Mouse (Mus musculus) regulatory T cell (primary cell): ENCODE measurements around the gene Slco3a1.

ENCODE experiments used
- in situ Hi-C: fragments of 300-600 bp; cut with MboI, MseI; formaldehyde crosslinking; loops from one replicate; pipeline ENCODE4 v1.15.1; 2025; ENCODE audit warnings: high pct_unique_total_duplicates

The Slco3a1 gene

DNA sequence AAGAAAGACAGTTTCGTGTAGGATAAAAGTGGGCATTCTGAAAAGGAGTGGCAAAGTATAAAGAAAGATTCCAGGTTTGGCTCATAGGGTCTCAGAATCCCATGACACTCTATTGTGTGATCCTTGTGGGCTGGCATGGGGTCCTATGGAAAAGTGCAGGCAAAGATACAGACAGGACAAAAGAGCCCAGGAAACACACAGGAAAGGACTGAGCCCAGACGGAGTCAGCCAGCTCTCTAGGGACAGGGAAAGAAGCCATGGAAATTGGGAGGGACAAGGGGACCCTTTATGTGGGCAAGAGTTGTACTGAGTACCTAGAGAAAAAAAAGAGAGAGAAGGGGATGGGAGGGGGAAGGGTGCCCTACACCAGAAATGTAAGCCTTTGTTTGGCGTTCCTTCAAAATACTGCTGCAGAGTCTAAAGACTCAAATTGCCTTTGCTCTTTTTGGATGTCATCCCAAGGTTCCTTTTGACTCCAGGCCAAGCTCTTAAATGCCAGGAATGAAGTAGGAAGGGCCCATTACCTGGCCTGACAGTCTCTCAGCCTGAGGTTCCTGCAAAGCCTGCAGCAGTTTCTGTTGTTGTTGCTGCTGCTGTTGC, 238.6 kb downstream of the Slco3a1 start:
- in situ Hi-C loops: no loop called here

DNA sequence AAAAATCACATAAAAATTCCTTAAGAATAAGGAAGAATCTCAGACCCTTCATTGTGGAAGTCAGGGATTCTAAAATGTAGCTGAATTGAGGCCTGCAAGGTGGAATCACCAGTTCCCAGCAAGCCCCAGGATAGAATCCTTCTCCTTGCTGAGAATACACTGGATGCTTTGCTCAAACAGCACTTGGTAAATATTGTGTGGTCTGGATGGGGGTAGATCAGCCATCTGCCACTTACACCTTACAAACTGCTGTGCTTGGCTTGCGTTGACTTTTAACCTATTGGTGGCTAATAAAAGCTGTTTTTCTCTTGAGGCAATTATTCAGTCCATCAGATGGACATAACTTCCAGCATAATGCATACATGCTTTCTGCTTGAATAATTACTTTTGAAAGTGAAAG, 240.3 kb downstream of the Slco3a1 start:
- in situ Hi-C loops: no loop called here

DNA sequence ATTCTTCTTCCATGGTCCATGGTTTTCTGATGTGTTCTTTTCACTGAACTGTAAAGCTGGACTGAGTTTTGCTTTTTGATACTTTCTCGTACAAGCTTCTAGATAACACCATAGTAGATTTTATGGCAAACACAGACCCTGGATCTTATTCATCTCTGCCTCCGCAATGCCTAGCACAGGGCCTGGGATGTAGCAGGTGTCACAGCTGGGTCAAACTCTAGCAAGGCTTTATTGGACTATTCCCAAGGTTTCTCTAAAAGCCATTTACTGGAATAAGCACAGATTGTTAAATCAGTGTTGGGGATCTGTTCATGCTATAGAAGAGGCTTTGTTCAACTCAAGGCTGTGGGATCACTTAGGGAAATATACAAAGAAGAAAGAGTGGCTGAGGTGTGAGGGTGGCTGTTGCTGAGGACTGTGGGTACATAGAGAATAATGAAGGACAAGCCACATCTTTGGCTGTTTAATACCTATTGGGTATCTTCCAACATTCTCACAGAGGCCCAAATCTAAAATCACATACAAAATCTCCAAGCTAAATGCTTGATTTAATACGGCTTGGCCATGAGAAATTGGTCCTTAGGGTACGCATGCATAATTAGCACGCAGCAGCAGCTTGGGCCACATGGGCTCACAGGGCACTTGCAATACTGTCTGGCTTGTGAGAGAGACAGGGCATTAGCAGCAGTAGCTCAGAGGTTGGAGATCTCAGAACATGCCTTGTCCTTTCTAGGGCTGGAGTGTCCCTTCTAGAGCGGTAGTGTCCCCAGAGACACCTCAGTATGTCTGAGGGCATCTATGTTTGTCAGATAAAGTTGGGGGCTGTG, 241.1 kb downstream of the Slco3a1 start:
- in situ Hi-C loops: no loop called here

DNA sequence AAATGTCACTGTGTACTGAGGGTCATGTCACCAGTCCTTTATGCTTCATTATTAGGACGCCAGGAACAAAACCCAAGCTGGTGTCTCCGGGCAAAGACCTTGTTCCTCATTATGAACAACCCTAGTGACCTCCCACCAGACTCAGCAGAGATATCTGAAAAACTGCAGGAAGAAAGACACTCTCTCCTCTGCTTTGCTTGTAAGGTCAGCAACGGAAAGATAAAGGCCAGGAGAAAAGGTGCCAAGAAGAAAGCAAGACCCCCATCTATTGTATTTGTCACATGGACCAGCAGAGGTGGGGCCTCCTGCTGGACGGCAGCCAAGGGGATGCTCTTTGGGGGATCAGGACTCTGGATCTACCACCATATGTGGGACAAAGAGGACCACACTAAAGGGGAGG, 243.0 kb downstream of the Slco3a1 start:
- in situ Hi-C loops: no loop called here

DNA sequence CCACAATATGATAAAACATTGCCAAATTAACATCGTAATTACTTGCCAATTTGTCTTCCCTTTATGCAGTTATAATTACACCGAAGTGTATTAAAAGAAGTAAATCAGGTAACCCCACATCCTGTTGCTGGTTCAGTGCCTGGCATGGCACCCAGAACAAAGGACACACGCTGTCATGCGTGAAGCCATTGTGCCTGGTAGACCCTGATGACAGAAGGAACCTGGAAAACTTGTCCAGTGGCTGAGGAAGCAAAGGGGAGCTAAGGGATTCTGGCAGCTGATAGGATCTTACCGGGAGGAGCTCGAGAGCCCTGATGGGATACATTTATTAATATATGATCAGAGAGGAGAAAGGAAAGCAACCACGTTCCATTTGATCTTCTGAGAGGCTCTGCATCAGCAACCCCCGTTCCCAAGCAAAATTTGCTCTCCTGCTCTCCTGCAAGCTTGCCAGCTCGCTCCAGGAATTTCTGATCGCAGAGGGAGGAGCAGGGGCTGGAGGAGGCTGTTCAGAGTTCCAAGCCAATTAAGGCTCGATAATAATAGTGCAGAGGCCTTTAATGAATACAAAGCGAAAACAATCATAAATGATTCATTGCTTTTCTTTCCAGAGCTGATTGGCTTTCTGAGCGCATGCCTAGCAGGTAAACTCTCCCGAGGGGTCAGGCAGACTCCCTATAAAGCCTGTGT, 250.8 kb downstream of the Slco3a1 start:
- in situ Hi-C loops: no loop called here

DNA sequence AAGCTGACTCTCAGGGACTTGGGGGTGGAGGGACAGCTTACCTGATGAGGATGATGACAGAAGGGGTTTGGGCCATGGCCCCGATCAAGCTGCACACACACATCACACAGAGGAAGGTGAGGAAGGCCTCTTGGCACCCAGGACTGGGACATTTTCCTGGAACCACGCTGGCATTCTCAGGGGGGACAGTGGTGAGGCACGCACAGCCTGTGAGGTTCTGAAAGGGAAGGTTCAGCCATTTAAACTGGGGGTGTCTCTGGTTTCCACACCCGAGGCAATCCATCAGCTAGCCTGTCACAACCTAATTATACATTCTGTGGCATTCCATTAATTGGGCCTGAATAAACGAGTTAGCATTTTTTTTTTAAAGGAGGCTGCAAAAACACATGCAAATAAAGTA, 251.5 kb downstream of the Slco3a1 start:
- in situ Hi-C loops: no loop called here

DNA sequence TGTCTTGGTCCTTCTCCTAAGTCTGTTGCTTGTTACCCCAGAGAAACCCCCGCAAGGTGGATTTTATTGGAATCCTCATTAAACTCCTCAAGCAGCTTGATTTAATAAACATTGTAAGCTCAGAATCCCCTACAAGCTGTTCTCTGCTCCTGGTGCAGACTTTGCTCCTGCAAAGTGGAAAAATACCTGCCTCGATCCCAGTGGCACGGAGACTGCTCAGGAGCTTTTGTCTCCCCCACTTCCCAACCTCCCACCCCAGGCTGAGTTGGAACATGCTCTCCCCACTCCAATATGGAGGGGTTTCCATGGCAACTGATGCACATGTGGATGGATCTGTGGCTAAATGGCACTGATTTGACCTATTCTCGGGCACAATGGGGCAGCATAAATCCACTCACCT, 268.0 kb downstream of the Slco3a1 start:
- in situ Hi-C loops: no loop called here

DNA sequence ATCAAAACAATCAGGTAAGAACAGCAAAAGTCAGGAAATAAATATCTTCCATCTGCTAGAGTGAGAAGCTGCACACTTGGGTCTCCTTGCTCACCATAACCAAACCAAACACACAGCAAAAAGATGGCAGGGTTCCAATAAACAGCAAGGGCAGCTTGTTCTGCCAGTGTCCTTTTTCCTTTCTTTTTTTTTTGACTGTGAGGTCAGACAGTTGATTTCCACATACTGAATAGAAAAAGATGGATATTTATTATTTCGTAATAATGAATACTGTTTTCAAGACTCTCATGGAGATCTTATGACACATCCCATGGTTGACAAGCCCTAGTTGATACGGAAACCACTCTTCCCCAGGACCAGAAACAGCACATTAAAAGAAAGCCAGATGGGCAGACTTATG, 274.2 kb downstream of the Slco3a1 start:
- in situ Hi-C loops: no loop called here

DNA sequence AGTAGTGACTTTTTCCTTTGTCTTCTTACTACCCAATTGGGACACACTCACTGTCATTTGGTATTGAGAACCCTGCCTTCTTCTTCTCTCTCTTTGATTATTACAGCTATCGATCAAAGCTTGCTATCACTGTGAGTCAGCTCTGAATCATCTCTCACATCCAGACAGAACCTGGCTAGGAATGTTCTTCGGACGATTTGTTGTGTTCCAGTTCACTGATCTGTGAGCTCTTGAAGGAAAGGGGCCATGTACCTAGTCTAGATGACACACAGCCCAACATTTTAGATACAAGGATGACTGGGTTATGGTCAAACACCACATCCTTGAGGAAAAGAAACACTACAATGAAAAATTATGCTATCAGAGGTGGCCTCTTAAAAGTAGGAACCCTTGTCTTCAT, 275.2 kb downstream of the Slco3a1 start:
- in situ Hi-C loops: no loop called here

DNA sequence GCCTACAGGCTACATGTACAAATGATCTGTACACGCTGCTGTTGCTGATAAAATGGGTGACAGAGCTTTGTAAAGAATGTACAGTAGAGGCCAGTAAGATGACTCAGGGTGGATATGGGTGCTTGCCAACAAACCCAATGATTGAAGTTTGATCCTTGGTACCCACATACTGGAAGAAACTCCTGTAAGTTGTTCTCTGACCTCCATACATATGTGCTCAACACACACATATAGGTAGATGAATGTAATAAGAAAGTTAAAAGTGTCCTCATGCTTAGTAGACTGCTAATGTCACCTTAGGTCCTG, 284.5 kb downstream of the Slco3a1 start:
- in situ Hi-C loops: no loop called here

DNA sequence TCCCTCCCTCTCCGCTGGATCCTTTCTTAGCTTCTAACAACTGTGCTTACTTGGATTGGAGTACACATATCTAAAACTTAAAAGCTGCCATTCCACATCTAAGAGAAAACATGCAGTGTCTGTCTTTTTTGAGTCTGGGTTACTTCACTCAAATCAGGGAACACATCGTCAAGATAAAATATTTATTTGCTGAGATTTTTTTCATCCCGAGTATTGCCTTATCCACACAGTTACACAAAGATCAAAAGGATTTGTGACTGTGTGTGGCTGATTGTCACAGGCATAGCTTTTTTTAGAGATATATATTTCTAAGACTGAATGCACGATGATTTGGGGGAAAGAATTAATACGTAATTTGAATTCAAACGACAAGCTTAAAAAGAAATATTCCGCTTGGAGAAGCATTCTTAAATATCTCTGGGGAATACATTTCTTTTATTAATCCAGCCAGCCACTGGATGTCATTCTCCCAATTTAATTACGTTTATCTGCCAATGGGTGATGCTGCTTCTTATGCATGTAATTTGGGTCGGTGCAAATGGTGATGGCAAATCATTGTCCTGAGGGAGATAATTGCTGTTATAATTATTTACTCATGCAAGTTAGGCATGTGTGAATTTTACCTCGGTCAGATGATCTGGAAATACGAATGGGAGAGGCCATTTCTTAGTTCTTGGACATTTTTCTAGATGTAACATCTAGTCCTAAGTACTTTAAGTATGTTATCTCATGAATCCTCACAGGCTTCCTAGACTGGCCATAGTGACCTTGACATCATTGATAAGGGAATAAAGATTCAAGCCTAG, 285.1 kb downstream of the Slco3a1 start:
- in situ Hi-C loops: no loop called here

DNA sequence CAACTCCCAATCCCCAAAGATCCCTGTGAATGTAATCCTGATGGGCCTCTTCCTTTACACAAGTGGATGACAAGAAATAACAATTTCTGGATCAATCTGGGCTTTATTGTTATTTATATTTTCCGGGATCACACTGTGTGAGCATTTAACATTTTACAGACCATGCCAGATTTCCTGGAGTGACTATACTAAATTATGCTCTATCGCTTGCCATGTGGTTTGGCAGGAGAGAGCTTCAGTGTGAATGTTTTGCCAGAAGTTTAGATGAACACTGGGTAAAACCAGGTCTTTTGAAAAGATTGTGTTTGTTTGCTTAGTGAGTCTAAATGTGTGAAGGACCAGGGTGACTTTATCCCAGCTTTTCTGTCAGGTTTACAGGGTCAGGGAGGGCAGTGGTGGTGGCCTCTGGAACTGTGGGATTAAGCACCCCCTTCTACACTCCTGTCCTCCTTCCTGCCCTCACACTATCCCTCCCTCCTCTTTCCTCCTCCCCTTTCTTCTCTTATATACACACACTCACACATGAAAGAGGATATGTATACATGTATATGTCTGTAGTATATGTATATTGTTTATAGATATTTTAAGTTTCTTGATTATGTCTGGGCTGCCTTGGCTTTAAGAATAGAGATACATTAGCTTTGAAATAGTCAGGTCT, 287.9 kb downstream of the Slco3a1 start:
- in situ Hi-C loops: no loop called here

DNA sequence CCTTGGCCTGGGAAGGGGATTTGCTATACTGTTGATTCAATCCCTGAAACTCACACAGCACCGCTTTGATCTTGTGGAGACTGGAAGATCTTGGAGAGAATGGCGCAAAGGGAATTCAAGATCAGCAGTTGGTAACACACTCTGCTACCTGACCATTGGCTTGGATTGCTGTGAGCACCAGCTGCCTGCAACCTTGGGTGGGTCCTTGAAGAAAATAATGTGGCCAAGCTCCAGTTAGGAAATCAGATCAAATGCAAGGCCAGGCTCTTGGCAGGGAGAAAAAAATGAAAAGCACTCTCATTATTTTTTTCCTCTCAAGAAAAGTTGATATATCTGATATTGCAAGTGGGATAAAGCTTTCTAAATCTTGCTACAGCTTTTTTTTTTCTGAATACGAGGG, 298.3 kb downstream of the Slco3a1 start:
- in situ Hi-C loops: no loop called here

DNA sequence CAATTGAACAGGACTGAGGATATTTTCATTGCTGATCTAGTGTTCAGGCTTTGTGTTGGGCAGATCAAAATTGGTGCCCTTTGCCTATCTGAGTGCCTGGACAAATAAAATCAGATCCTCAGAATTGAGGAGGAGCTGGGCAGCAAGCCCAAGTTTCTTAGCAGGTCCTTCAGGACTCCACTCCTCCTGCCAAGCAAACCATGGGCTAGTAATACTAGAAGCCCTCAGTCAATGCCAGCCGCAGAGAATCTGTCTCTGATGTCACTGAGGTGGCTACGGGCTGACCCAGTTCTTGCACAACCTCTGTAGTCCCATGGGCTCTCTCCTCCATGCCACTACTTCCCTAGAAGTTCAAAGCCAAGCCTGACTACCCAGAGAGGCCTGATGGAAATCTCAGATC, 302.5 kb downstream of the Slco3a1 start:
- in situ Hi-C loops: no loop called here

DNA sequence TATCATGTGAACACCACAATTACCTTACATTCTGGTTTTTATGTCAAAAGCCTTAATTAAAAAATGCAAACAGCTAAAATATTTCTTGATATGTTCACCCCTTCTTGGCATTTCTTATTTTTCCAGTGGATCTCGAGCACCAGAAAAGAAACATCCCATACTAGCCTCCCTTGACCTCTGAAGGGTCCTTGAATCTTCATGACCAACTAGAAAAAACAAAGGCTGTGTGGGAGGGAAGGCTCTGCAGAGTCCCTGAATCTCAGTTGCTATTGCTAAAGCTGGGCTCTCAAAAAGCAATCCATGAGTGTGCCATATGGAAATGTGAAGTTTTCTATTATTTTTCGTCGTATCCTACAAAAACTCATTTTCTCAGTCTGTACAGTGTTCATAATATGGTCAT, 313.3 kb downstream of the Slco3a1 start:
- in situ Hi-C loops: no loop called here

DNA sequence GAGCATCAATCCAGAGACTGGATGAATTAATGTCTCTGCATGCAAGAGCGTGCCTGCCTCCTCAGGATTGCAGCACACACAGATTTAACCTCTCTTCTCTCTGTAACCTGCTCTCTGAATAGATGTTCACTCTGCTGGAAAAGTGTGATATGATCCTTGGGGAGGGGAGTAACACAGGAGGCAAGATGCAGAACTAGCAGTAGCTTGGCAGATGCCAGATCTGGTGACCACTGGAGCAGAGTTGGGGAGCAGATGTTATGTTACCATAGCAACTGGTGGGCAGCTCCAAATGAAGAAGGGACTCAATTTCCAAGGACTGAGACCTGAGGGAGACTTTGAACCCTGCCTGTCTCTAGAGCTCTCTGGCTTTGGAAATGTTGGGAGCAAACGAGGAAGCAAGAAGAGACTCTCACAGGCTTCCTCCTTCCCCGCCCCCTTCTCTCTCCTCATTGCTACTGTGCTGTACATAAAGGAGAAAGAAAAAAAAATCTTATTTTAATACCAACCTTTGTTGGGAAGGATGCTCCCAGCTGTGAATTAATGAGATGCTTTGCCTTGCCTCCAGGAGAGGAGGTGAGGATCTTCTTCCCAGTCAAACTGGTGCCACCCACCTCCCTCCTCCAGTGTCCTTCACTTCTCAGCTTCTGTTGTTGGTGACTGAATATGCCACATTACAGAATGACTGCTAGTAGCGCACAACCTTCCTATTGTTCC, 314.0 kb downstream of the Slco3a1 start:
- in situ Hi-C loops: no loop called here
